Mouse (Mus musculus) left cerebral cortex, postnatal 25 days (tissue): ENCODE measurements around the gene Zfp2. TPM values are rescaled to one million over a fixed set of nuclear protein-coding genes. Genes with fewer than 3 reads are reported as not detected.
A peak's percentile ranks its signal among the peaks of the same experiment; 100 is the strongest.

ENCODE experiments used
- DNase-seq, 2 experiments: peaks; one replicate each; pipeline ENCODE4 v3.0.0; 2022; ENCODE audit warnings: low spot score in 2 of 2, mixed read lengths in 1 of 2
- intact Hi-C: fragments of 180-260 bp; cut with DNase I; formaldehyde crosslinking; loops from one replicate; pipeline ENCODE4 v1.15.1; 2025
- total RNA-seq, 2 experiments: library from RNA; stranded (reverse); gene quantifications; 2 replicates each; pipeline ENCODE4 v1.2.3; 2021

Zfp2 gene
- total RNA-seq, result 10 to 100 TPM; 21.3 to 23.0 TPM

- peak; percentile 94 to 97 for DNase-seq
- intact Hi-C loops, result loop anchor here (1.0 to 5.0 kb wide), 4 partner anchors 16 to 88 kb away; partner anchors contain the start of genes Zfp354b, Zfp354c, Zfp454 and Zfp879
Observed at GRCm38 (mm10) chr11:50915671-50916320, at the start of gene Zfp2. Gene Zfp2, minus strand, starts transcription at chr11:50916165.

GRCm38 (mm10) chr11:50964886-50965285 is 48.9 kb upstream of the Zfp2 start:
- intact Hi-C loops, result no loop called here
- no peak for DNase-seq

- intact Hi-C loops, result no loop called here
- DNase-seq, result no peak
Observed at GRCm38 (mm10) chr11:50953665-50954064, 37.7 kb upstream of the Zfp2 start, which contains the start of gene Prop1. Gene Prop1, minus strand, starts transcription at chr11:50953765.

- peak; percentile 17 to 39 for DNase-seq
- intact Hi-C loops, result no loop called here
Observed at GRCm38 (mm10) chr11:50952290-50952689, 36.3 kb upstream of the Zfp2 start.

GRCm38 (mm10) chr11:50943506-50943905 is 27.5 kb upstream of the Zfp2 start, which contains the start of gene 4933414I15Rik:
Gene 4933414I15Rik, minus strand, starts transcription at chr11:50943765.
- intact Hi-C loops, result loop anchor here (5.0 kb wide), 2 partner anchors 109 to 594 kb away; no protein-coding TSS in a partner anchor
- DNase-seq, result no peak

- intact Hi-C loops, result loop anchor here (5.0 kb wide), 2 partner anchors 110 to 595 kb away; no protein-coding TSS in a partner anchor
- DNase-seq, result no peak
Observed at GRCm38 (mm10) chr11:50942386-50942785, 26.4 kb upstream of the Zfp2 start.

GRCm38 (mm10) chr11:50939621-50940366 is 23.8 kb upstream of the Zfp2 start:
- peak; percentile 31 to 36 for DNase-seq
- intact Hi-C loops, result loop anchor here (1.0 to 5.0 kb wide), 4 partner anchors 94 to 598 kb away; no protein-coding TSS in a partner anchor

GRCm38 (mm10) chr11:50938435-50938834 is 22.5 kb upstream of the Zfp2 start:
- no peak for DNase-seq
- intact Hi-C loops, result no loop called here

GRCm38 (mm10) chr11:50932040-50932439 is 16.1 kb upstream of the Zfp2 start:
- intact Hi-C loops, result loop anchor here (5.0 kb wide), 2 partner anchors 105 to 125 kb away; partner anchors contain the start of genes Zfp354a and Zfp354c
- no peak for DNase-seq

- intact Hi-C loops, result loop anchor here (1.0 to 5.0 kb wide), 4 partner anchors 15 to 126 kb away; partner anchors contain the start of genes Zfp2, Zfp354a, Zfp354c and Zfp454
- peak; percentile 85 to 95 for DNase-seq
Observed at GRCm38 (mm10) chr11:50931451-50931866, 15.5 kb upstream of the Zfp2 start, which contains the start of gene Zfp354b. Gene Zfp354b, minus strand, starts transcription at chr11:50931633.

GRCm38 (mm10) chr11:50931021-50931420 is 15.1 kb upstream of the Zfp2 start:
- DNase-seq, result no peak
- intact Hi-C loops, result loop anchor here (1.0 to 5.0 kb wide), 4 partner anchors 15 to 126 kb away; partner anchors contain the start of genes Zfp2, Zfp354a, Zfp354c and Zfp454

GRCm38 (mm10) chr11:50930469-50931014 is 14.6 kb upstream of the Zfp2 start:
- intact Hi-C loops, result loop anchor here (1.0 to 5.0 kb wide), 4 partner anchors 14 to 127 kb away; partner anchors contain the start of genes Zfp2, Zfp354a, Zfp354c and Zfp454
- peak in 1 of 2 experiments; percentile 23 for DNase-seq

GRCm38 (mm10) chr11:50914461-50914860 is 1.5 kb downstream of the Zfp2 start:
- peak; percentile 5 to 60 for DNase-seq
- intact Hi-C loops, result no loop called here

- intact Hi-C loops, result no loop called here
Observed at GRCm38 (mm10) chr11:50913301-50913700, 2.7 kb downstream of the Zfp2 start.

GRCm38 (mm10) chr11:50908136-50908535 is 7.8 kb downstream of the Zfp2 start:
- DNase-seq, result peak; percentile 13 to 74
- intact Hi-C loops, result no loop called here

More at GRCm38 (mm10) chr11:50913301-50913700, 2.7 kb downstream of the Zfp2 start:
- no peak for DNase-seq

GRCm38 (mm10) chr11:50897359-50897758 is 18.6 kb downstream of the Zfp2 start:
- intact Hi-C loops, result no loop called here
- no peak for DNase-seq

- DNase-seq, result no peak
- intact Hi-C loops, result no loop called here
Observed at GRCm38 (mm10) chr11:50892441-50892840, 23.5 kb downstream of the Zfp2 start.

GRCm38 (mm10) chr11:50887390-50888128 is 28.4 kb downstream of the Zfp2 start, which contains the start of gene Zfp454:
Gene Zfp454, minus strand, starts transcription at chr11:50887651.
- intact Hi-C loops, result loop anchor here (2.0 to 5.0 kb wide), 4 partner anchors 29 to 60 kb away; partner anchors contain the start of genes Zfp2, Zfp354b, Zfp354c and Zfp879
- peak; percentile 96 to 99 for DNase-seq

- no peak for DNase-seq
- intact Hi-C loops, result loop anchor here (2.0 to 5.0 kb wide), 4 partner anchors 30 to 60 kb away; partner anchors contain the start of genes Zfp2, Zfp354b, Zfp354c and Zfp879
Observed at GRCm38 (mm10) chr11:50886933-50887293, 29.1 kb downstream of the Zfp2 start.
